Mouse (Mus musculus) hematopoietic stem cell, adult 5-6 weeks (primary cell): ENCODE measurements around the gene Asap3. TPM values are rescaled to one million over a fixed set of nuclear protein-coding genes. Genes with fewer than 3 reads are reported as not detected.

ENCODE experiments used
- ATAC-seq, 2 experiments: fragments of 125-278 bp in 1 of 2; replicated peaks in 1 of 2; 2 replicates each; pipeline ENCODE4 v1.8.0; 2016 to 2017; ENCODE audit warnings: inconsistent platforms in 2 of 2, mild to moderate bottlenecking in 2 of 2, moderate number of reproducible peaks in 2 of 2, low read depth in 1 of 2, moderate TSS enrichment in 1 of 2; ENCODE audit not compliant: low FRiP score in 2 of 2, poor library complexity in 2 of 2, severe bottlenecking in 2 of 2, insufficient read depth in 1 of 2, low TSS enrichment in 1 of 2
- total RNA-seq: library from RNA; stranded (forward); fragments of 172-1452, 232-1000 nt; gene quantifications from 2 replicates; pipeline ENCODE4 v1.2.3, GENCODE M21; 2017

The Asap3 gene
- total RNA-seq, 1 experiment from 2014 or later = 0.25 TPM

- ATAC-seq = no peak
Observed at GRCm38 (mm10) chr4:136240955-136241354, 34.8 kb downstream of the Asap3 start.

- no peak for ATAC-seq
Observed at GRCm38 (mm10) chr4:136242065-136242703, 36.0 kb downstream of the Asap3 start.

GRCm38 (mm10) chr4:136242728-136243127 lies 36.6 kb downstream of the Asap3 start:
- ATAC-seq = no peak

- ATAC-seq = no peak
Observed at GRCm38 (mm10) chr4:136244208-136244607, 38.0 kb downstream of the Asap3 start.

GRCm38 (mm10) chr4:136245681-136246080 lies 39.5 kb downstream of the Asap3 start:
- no peak for ATAC-seq

GRCm38 (mm10) chr4:136246568-136246969 lies 40.4 kb downstream of the Asap3 start:
- ATAC-seq = no peak

- ATAC-seq = no peak
Observed at GRCm38 (mm10) chr4:136247386-136247728, 41.2 kb downstream of the Asap3 start.

- ATAC-seq = no peak
Observed at GRCm38 (mm10) chr4:136247729-136248463, 41.7 kb downstream of the Asap3 start, which contains the start of gene Tcea3. Gene Tcea3, plus strand, starts transcription at chr4:136247729.

GRCm38 (mm10) chr4:136248464-136249331 lies 42.5 kb downstream of the Asap3 start:
- peak in 1 of 2 experiments; percentile 8; a peak in 1 of 4 replicates for ATAC-seq

- no peak for ATAC-seq
Observed at GRCm38 (mm10) chr4:136249332-136249647, 43.1 kb downstream of the Asap3 start.

GRCm38 (mm10) chr4:136249780-136250179 lies 43.6 kb downstream of the Asap3 start:
- no peak for ATAC-seq

- ATAC-seq = no peak
Observed at GRCm38 (mm10) chr4:136255919-136256318, 49.8 kb downstream of the Asap3 start.

GRCm38 (mm10) chr4:136256696-136257095 lies 50.5 kb downstream of the Asap3 start:
- ATAC-seq = no peak

GRCm38 (mm10) chr4:136259916-136260315 lies 53.8 kb downstream of the Asap3 start:
- ATAC-seq = no peak

- peak; percentile 62 to 70; a peak in 3 of 4 replicates for ATAC-seq
Observed at GRCm38 (mm10) chr4:136260491-136261180, 54.5 kb downstream of the Asap3 start.

GRCm38 (mm10) chr4:136261912-136262311 lies 55.7 kb downstream of the Asap3 start:
- ATAC-seq = no peak

- ATAC-seq = no peak
Observed at GRCm38 (mm10) chr4:136263555-136263954, 57.4 kb downstream of the Asap3 start.
